7 mouse cellular contexts compared by ENCODE assay signal in genomic region chr15:52412869-52413771, GRCm38 (mm10).
A peak's percentile ranks its signal among the peaks of the same experiment; 100 is the strongest.
DNase-seq lines count a peak whose midpoint lies in the region; ATAC-seq and TF ChIP-seq lines count a peak whose summit lies in the region.

No protein-coding gene starts in this region.

- no peak overlapping the region for H3K9ac ChIP-seq in hindbrain, embryonic 12.5 days
- no peak overlapping the region for H3K9ac ChIP-seq in limb, embryonic 14.5 days (ENCODE audit: low read depth, low read length, severe bottlenecking)
- H3K9ac ChIP-seq in stomach, embryonic 16.5 days (ENCODE audit: low read length), result no peak overlapping the region

- peak; percentile 92 for ATAC-seq in hindbrain, embryonic 12.5 days (ENCODE audit: low FRiP score)
- ATAC-seq in limb, embryonic 14.5 days (ENCODE audit: low FRiP score, low read depth), result no peak
- ATAC-seq in stomach, embryonic 16.5 days (ENCODE audit: insufficient read depth, low FRiP score), result no peak

- H3K4me3 ChIP-seq in hindbrain, embryonic 12.5 days, result no peak overlapping the region
- no peak overlapping the region for H3K4me3 ChIP-seq in limb, embryonic 14.5 days (replicated peaks; ENCODE audit: low read length)
- H3K4me3 ChIP-seq in stomach, embryonic 16.5 days (replicated peaks; ENCODE audit: low read length), result no peak overlapping the region

- peak; percentile 91 for DNase-seq in cerebellum, adult 11-12 months
- DNase-seq in cerebellum, postnatal 25 days, result peak; percentile 81 to 82
- DNase-seq in limb, embryonic 14.5 days (ENCODE audit: low spot score), result peak; percentile 12
- no peak for DNase-seq in adrenal gland, adult 8-10 months
- no peak for DNase-seq in heart, postnatal 10 days

- H3K4me1 ChIP-seq in hindbrain, embryonic 12.5 days, result peaks cover 11% of the 10 kb centered on the region
- H3K4me1 ChIP-seq in limb, embryonic 14.5 days (ENCODE audit: control insufficient read depth, insufficient read depth, low read length), result no peaks in the 10 kb centered on the region
- H3K4me1 ChIP-seq in stomach, embryonic 16.5 days (ENCODE audit: control insufficient read depth, insufficient read depth, low read length), result no peaks in the 10 kb centered on the region

- H3K27me3 ChIP-seq in hindbrain, embryonic 12.5 days, result no peaks in the 10 kb centered on the region
- no peaks in the 10 kb centered on the region for H3K27me3 ChIP-seq in limb, embryonic 14.5 days (ENCODE audit: control insufficient read depth, insufficient read depth, low read length)
- no peaks in the 10 kb centered on the region for H3K27me3 ChIP-seq in stomach, embryonic 16.5 days (ENCODE audit: control insufficient read depth, insufficient read depth, low read length)

- intact Hi-C loops in heart, postnatal 10 days (cut with DNase I), result no loop called here

- H3K27ac ChIP-seq in hindbrain, embryonic 12.5 days, result peak overlapping the region; percentile 70
- no peak overlapping the region for H3K27ac ChIP-seq in limb, embryonic 14.5 days (replicated peaks; ENCODE audit: low read depth, low read length)
- no peak overlapping the region for H3K27ac ChIP-seq in stomach, embryonic 16.5 days (ENCODE audit: low read length)

- no peaks in the 10 kb centered on the region for H3K36me3 ChIP-seq in hindbrain, embryonic 12.5 days
- H3K36me3 ChIP-seq in limb, embryonic 14.5 days (ENCODE audit: control insufficient read depth, insufficient read depth, low read length), result no peaks in the 10 kb centered on the region
- no peaks in the 10 kb centered on the region for H3K36me3 ChIP-seq in stomach, embryonic 16.5 days (ENCODE audit: control insufficient read depth, insufficient read depth, low read length)

- H3K4me2 ChIP-seq in hindbrain, embryonic 12.5 days (replicated peaks), result peak overlapping the region; percentile 44
- H3K4me2 ChIP-seq in limb, embryonic 14.5 days (replicated peaks; ENCODE audit: low read depth, low read length, severe bottlenecking), result peak overlapping the region; percentile 2; the same call in 1 of the 2 replicates
- H3K4me2 ChIP-seq in stomach, embryonic 16.5 days (ENCODE audit: low read depth, low read length), result peak overlapping the region; percentile 30

- TF ChIP-seq POLR2A in limb, embryonic 14.5 days (IDR thresholded peaks at IDR 0.05; ENCODE audit: borderline replicate concordance, extremely low read depth, insufficient read depth, insufficient read length), result no peak

- H3K9me3 ChIP-seq in hindbrain, embryonic 12.5 days (replicated peaks), result no peaks in the 10 kb centered on the region
- no peaks in the 10 kb centered on the region for H3K9me3 ChIP-seq in limb, embryonic 14.5 days (ENCODE audit: control insufficient read depth, low read length)
- no peaks in the 10 kb centered on the region for H3K9me3 ChIP-seq in stomach, embryonic 16.5 days (replicated peaks; ENCODE audit: control insufficient read depth, low read length)

- 28% methylated on average over 18 of the region's 18 CpGs for WGBS in hindbrain, embryonic 12.5 days
- 34% methylated on average over 18 of the region's 18 CpGs for WGBS in limb, embryonic 14.5 days
- WGBS in stomach, embryonic 16.5 days, result 38% methylated on average over 18 of the region's 18 CpGs

Comparison
In these comparisons a context has a peak if more than half of its experiments do, and no peak if none do; other contexts are left out.
1. DNase-seq: peak in cerebellum, adult 11-12 months (single experiment), cerebellum, postnatal 25 days (2 of 2) and limb, embryonic 14.5 days (single experiment); none in adrenal gland, adult 8-10 months (single experiment) and heart, postnatal 10 days (0 of 2).
2. Peak in every context shown above with its lines, with median percentiles within 50 percentile points of each other: H3K4me2 ChIP-seq.